Mouse (Mus musculus): ENCODE results near the gene Srr.

DNA sequence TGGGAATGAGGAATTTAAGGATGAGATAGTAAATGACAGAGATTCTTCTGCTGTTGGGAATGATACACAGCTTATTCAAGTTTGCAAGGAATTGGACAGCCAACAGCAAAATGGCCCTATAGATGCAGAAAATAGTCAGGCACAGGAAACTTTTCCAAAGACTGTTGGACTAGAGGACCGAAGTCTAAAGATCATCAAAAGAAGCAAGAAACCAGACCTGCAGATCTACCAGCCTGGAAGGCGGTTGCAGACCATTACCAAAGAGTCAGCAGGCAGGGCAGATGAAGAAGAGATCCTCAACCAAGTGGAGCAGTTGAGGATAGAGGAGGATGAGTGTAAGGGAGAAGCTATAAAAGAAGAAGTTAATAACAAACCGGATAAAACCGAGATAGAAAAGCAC, 3.4 kb upstream of the Srr start:
- TF ChIP-seq POLR2AphosphoS2 (IDR thresholded peaks at IDR 0.05; ENCODE audit: insufficient read length, low read depth) = no peak
- TF ChIP-seq USF1 (IDR thresholded peaks at IDR 0.05; ENCODE audit: low read depth) = no peak
- TF ChIP-seq POLR2A (IDR thresholded peaks at IDR 0.05; ENCODE audit: insufficient read length, low read depth) = no peak
